Mouse (Mus musculus) myocyte (in vitro differentiated cells): Measurements from ENCODE around the gene Abhd11. TPM values are rescaled to one million over a fixed set of nuclear protein-coding genes. Genes with fewer than 3 reads are reported as not detected.

Experiments used
- H3K27me3 ChIP-seq: one replicate; pipeline ENCODE4 v1.6.1; 2011; ENCODE audit not compliant: control insufficient read depth, insufficient read depth, insufficient read length
- H3K36me3 ChIP-seq: one replicate; pipeline ENCODE4 v1.6.1; 2011; ENCODE audit not compliant: control insufficient read depth, insufficient read depth
- H3K4me2 ChIP-seq: one replicate; pipeline ENCODE4 v1.6.1; 2011; ENCODE audit warnings: low read depth, control low read depth
- H3K4me3 ChIP-seq: one replicate; pipeline ENCODE4 v1.5.1; 2011; ENCODE audit warnings: mild to moderate bottlenecking, control low read depth, moderate library complexity
- H3K79me2 ChIP-seq: one replicate; pipeline ENCODE4 v1.6.1; 2011; ENCODE audit not compliant: control insufficient read depth, insufficient read depth
- H3ac ChIP-seq: one replicate; pipeline ENCODE4 v1.6.1; 2011; ENCODE audit not compliant: control insufficient read depth, insufficient read length
- CEBPB ChIP-seq: IDR thresholded peaks from 2 replicates; pipeline ENCODE4 v1.6.1; 2011; ENCODE audit warnings: mild to moderate bottlenecking, moderate library complexity; ENCODE audit not compliant: poor library complexity, insufficient read depth, severe bottlenecking
- E2F4 ChIP-seq: IDR thresholded peaks from one replicate; pipeline ENCODE4 v1.6.1; 2011; ENCODE audit warnings: mild to moderate bottlenecking, control low read depth, moderate library complexity; ENCODE audit not compliant: insufficient read depth
- MAX ChIP-seq: IDR thresholded peaks from one replicate; pipeline ENCODE4 v1.6.1; 2011; ENCODE audit warnings: low read depth, mild to moderate bottlenecking, control low read depth
- MYOD1 ChIP-seq, 3 experiments: IDR thresholded peaks; one replicate each; pipeline ENCODE4 v1.6.1; 2011; ENCODE audit warnings: control low read depth in 2 of 3, low read depth in 2 of 3, mild to moderate bottlenecking in 2 of 3, moderate library complexity in 1 of 3; ENCODE audit not compliant: insufficient read length in 2 of 3, control insufficient read depth in 1 of 3
- MYOG ChIP-seq, 3 experiments: IDR thresholded peaks; one replicate each; pipeline ENCODE4 v1.6.1; 2011; ENCODE audit warnings: control low read depth in 2 of 3, low read depth in 2 of 3, mild to moderate bottlenecking in 2 of 3; ENCODE audit not compliant: insufficient read length in 2 of 3, control insufficient read depth in 1 of 3, insufficient read depth in 1 of 3
- POLR2A ChIP-seq: IDR thresholded peaks from one replicate; pipeline ENCODE4 v1.6.1; 2011; ENCODE audit warnings: low read depth, mild to moderate bottlenecking, control low read depth, moderate library complexity; ENCODE audit not compliant: insufficient read length
- POLR2AphosphoS2 ChIP-seq: IDR thresholded peaks from one replicate; pipeline ENCODE4 v1.6.1; 2011; ENCODE audit warnings: low read depth, control low read depth; ENCODE audit not compliant: insufficient read length
- REST ChIP-seq: IDR thresholded peaks from one replicate; pipeline ENCODE4 v1.6.1; 2011; ENCODE audit warnings: mild to moderate bottlenecking, control low read depth, moderate library complexity; ENCODE audit not compliant: insufficient read depth, insufficient read length
- SRF ChIP-seq: IDR thresholded peaks from one replicate; pipeline ENCODE4 v1.6.1; 2011; ENCODE audit warnings: low read depth; ENCODE audit not compliant: control insufficient read depth, insufficient read length
- TCF12 ChIP-seq: IDR thresholded peaks from one replicate; pipeline ENCODE4 v1.6.1; 2011; ENCODE audit warnings: mild to moderate bottlenecking, control low read depth; ENCODE audit not compliant: poor library complexity, insufficient read depth, severe bottlenecking
- TCF3 ChIP-seq: IDR thresholded peaks from one replicate; pipeline ENCODE4 v1.6.1; 2011; ENCODE audit warnings: low read depth, control low read depth; ENCODE audit not compliant: insufficient read length
- USF1 ChIP-seq: IDR thresholded peaks from one replicate; pipeline ENCODE4 v1.6.1; 2011; ENCODE audit warnings: low read depth, mild to moderate bottlenecking, control low read depth, moderate library complexity
- polyA plus RNA-seq: library from polyadenylated mRNA; unstranded; fragments of >200 nt; fragmentation: generic; extraction: Trizol; gene quantifications from one replicate; pipeline ENCODE4 v1.2.1, GENCODE M21; 2012; ENCODE audit warnings: missing spikeins

Abhd11 gene
- polyA plus RNA-seq, 1 experiment, result 33.0 TPM

DNA sequence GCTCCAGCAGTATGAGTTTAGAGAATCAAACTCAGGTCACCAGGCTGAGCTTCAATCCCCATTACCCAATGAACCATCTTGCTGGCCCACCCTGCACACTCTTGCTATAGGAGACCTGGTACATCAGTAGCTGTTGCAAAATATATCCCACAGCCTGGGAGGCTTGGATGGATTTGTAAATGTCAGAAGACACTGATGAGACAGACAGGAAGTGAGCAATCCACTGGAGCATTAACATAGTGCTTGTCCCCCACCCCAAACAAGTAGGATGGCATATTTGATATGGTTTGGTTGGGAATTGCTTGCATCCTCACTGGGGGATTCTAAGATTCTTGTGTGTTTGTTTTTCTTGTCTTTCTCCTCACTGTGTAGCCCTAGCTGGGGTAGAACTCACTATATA lies 35.9 kb upstream of the Abhd11 start:
- no peak overlapping the region for H3ac ChIP-seq
- no peak overlapping the region for H3K4me2 ChIP-seq
- H3K79me2 ChIP-seq, result no peaks in the 10 kb centered on the region
- H3K36me3 ChIP-seq, result no peaks in the 10 kb centered on the region
- H3K4me3 ChIP-seq, result no peak overlapping the region
- TF ChIP-seq MYOG (IDR thresholded peaks at IDR 0.05; ENCODE audit: control insufficient read depth in 1 of 3, insufficient read depth in 1 of 3, insufficient read length in 2 of 3, low read depth in 2 of 3) (no peak), MYOD1 (IDR thresholded peaks at IDR 0.05; ENCODE audit: control insufficient read depth in 1 of 3, insufficient read length in 2 of 3, low read depth in 2 of 3) (no peak), POLR2A (no peak), CEBPB (no peak), E2F4 (no peak), SRF (no peak), TCF12 (no peak), TCF3 (no peak), REST (no peak), USF1 (no peak), MAX (no peak), POLR2AphosphoS2 (no peak)
- H3K27me3 ChIP-seq, result peaks cover 17% of the 10 kb centered on the region

DNA sequence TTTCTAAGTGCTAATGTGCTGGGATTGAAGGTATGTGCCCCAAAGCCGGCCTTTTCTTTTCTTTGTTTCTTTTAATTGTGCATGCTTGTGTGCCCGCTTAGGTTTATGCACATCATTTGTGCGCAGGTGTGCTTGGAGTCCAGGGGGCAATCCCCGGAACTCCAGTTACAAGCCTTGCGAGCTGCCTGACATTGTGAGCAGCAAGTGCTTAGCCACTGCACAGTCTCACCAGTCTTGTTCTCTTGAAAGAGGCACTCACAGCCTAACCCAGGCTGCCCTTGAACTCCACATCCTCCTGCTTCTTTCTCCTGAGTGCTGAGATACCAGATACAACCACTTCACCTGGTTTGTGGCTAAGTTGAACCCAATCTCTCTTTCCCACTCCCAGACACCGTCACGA lies 35.4 kb upstream of the Abhd11 start:
- peaks cover 14% of the 10 kb centered on the region for H3K27me3 ChIP-seq
- H3K36me3 ChIP-seq, result no peaks in the 10 kb centered on the region
- H3K4me3 ChIP-seq, result no peak overlapping the region
- H3K4me2 ChIP-seq, result no peak overlapping the region
- no peaks in the 10 kb centered on the region for H3K79me2 ChIP-seq
- H3ac ChIP-seq, result no peak overlapping the region
- TF ChIP-seq CEBPB, result no peak
- TF ChIP-seq MYOG (IDR thresholded peaks at IDR 0.05; ENCODE audit: control insufficient read depth in 1 of 3, insufficient read depth in 1 of 3, insufficient read length in 2 of 3, low read depth in 2 of 3), result no peak
- TF ChIP-seq REST, result no peak
- no peak for TF ChIP-seq TCF3
- no peak for TF ChIP-seq SRF
- TF ChIP-seq MYOD1 (IDR thresholded peaks at IDR 0.05; ENCODE audit: control insufficient read depth in 1 of 3, insufficient read length in 2 of 3, low read depth in 2 of 3), result no peak
- TF ChIP-seq POLR2A, result no peak
- no peak for TF ChIP-seq TCF12

DNA sequence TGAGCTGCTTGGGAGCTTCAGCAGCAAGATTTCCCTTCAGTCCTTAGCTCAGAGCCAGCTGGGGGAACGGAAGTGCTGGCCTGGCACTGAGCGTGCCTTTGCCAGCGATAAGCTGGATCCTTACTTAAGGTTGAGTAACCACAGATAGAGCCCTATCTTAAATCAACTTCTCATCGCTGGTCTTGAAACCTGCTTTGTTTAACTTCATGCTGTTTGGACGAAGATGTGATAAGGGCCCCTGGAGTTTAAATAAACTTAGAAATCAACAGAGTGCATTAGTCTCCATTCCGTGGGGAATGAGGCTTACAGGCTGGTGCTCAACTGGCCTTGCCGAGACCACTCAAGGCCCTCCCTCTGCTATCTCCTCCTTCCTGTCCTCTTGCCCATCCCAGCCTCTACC lies 34.7 kb upstream of the Abhd11 start:
- TF ChIP-seq TCF3 (no peak), REST (no peak), USF1 (no peak), MYOD1 (IDR thresholded peaks at IDR 0.05; ENCODE audit: control insufficient read depth in 1 of 3, insufficient read length in 2 of 3, low read depth in 2 of 3) (no peak), MYOG (IDR thresholded peaks at IDR 0.05; ENCODE audit: control insufficient read depth in 1 of 3, insufficient read depth in 1 of 3, insufficient read length in 2 of 3, low read depth in 2 of 3) (no peak), POLR2A (no peak), CEBPB (no peak), MAX (no peak), E2F4 (no peak), TCF12 (no peak)
- Histone ChIP-seq H3K4me3 (no peak overlapping the region), H3K27me3 (peaks cover 8% of the 10 kb centered on the region), H3K4me2 (no peak overlapping the region), H3ac (no peak overlapping the region), H3K36me3 (no peaks in the 10 kb centered on the region), H3K79me2 (no peaks in the 10 kb centered on the region)

DNA sequence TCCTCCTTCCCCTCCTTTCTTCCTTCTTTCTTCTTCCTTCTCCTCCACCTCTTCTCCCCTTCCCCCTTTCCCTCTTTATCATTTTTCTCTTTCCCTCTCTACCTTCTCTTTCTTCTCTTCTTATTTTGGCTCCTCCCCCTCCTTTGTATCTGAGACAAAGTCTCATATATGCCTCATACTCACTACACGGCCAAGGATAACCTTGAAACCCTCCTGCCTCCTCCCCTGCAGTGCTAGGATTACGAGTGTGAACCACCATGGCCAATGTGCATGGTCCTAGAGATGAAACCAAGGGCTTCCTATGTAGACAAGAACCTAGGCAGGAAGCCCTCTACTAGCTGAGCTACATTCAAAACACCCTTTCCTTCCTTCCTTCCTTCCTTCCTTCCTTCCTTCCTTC lies 34.0 kb upstream of the Abhd11 start:
- Histone ChIP-seq H3ac (no peak overlapping the region), H3K36me3 (no peaks in the 10 kb centered on the region), H3K27me3 (peaks cover 5% of the 10 kb centered on the region), H3K4me2 (no peak overlapping the region), H3K79me2 (no peaks in the 10 kb centered on the region), H3K4me3 (no peak overlapping the region)
- no peak for TF ChIP-seq SRF
- no peak for TF ChIP-seq USF1
- no peak for TF ChIP-seq MYOD1 (IDR thresholded peaks at IDR 0.05; ENCODE audit: control insufficient read depth in 1 of 3, insufficient read length in 2 of 3, low read depth in 2 of 3)

DNA sequence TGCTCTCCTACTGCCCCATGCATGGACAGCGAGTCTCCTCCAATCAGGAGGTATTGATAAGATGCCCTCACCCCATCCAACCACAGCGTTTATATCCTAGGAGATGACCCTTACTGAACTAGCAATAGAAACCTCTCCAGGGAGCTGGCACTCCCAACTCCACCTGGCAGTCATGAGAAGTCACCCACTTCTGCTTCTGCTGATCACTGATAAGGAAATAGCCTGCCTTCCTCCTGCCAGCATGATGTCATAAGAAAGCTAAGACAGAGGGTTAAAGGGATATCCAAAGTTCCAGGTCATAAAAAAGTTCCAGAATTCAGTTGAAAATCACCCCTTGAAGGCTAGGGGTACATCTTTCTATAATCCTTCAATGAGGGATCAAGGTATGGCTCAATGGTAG lies 32.8 kb upstream of the Abhd11 start:
- peaks cover 5% of the 10 kb centered on the region for H3K27me3 ChIP-seq
- no peaks in the 10 kb centered on the region for H3K79me2 ChIP-seq
- H3ac ChIP-seq, result no peak overlapping the region
- no peaks in the 10 kb centered on the region for H3K36me3 ChIP-seq
- H3K4me3 ChIP-seq, result no peak overlapping the region
- no peak for TF ChIP-seq USF1
- no peak for TF ChIP-seq MYOG (IDR thresholded peaks at IDR 0.05; ENCODE audit: control insufficient read depth in 1 of 3, insufficient read depth in 1 of 3, insufficient read length in 2 of 3, low read depth in 2 of 3)
- no peak for TF ChIP-seq REST
- TF ChIP-seq POLR2AphosphoS2, result no peak
- TF ChIP-seq POLR2A, result no peak
- no peak for TF ChIP-seq MYOD1 (IDR thresholded peaks at IDR 0.05; ENCODE audit: control insufficient read depth in 1 of 3, insufficient read length in 2 of 3, low read depth in 2 of 3)
- no peak for TF ChIP-seq MAX
- TF ChIP-seq TCF12, result no peak
- no peak for TF ChIP-seq SRF
- H3K4me2 ChIP-seq, result no peak overlapping the region
